Comparison of ENCODE assay signal across 8 mouse cellular contexts in the genomic region with DNA sequence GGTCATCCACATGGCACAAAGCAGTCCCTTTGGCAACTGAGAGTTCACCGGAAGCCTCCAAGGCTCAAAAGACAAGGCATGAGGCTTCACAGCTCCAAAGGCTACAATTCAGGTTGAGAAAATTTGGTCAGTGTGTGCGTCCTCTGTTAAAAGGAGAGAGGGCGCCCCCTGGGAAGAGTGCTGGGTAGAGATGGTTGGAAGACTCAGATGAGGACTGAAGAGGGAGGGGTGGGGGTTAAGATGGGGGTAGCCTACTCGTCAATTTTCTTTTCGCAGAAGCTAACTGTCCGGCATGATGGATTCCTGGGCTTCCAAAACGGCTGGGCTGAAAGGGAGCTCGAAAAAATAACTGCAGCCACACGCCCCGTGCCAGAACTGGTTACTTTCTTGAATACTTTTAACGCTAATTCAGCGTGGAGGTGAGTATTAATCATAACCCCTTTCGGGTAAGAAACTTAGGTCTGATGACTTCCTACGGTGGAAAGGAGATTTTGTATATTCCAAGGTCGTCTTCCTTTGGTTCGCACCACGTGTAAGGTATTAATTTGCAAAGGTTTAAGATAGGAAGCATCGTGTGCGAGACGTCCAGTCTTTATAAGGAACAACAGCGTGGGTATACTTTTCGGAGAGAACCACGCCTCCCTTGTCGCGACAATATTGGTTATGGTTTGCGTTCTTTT. TPM values are rescaled to one million over a fixed set of nuclear protein-coding genes. Genes with fewer than 3 reads are reported as not detected.
A peak's percentile ranks its signal among the peaks of the same experiment; 100 is the strongest.
DNase-seq lines count a peak whose midpoint lies in the region; ATAC-seq and TF ChIP-seq lines count a peak whose summit lies in the region.

Gene Fbxl19, plus strand, starts transcription at position 178 of the 680 bp plus-strand sequence.

- peak; percentile 62 for TF ChIP-seq CTCF in gastrocnemius, adult 2 months (IDR thresholded peaks at IDR 0.05)
- TF ChIP-seq CTCF in hindbrain, postnatal 0 days (IDR thresholded peaks at IDR 0.05; ENCODE audit: low read depth), result peak; percentile 69

- DNase-seq in T-cell, adult 2 months (ENCODE audit: low spot score), result peak; percentile 59
- DNase-seq in cerebellum, postnatal 25 days, result peak; percentile 82 to 90
- DNase-seq in gastrocnemius, adult 2 months, result peak; percentile 76
- DNase-seq in hindbrain, postnatal 0 days (ENCODE audit: low spot score), result peak; percentile 86
- DNase-seq in left cerebral cortex, adult 18-20 months (ENCODE audit: low spot score in 2 of 2), result peak; percentile 75 to 79
- DNase-seq in lung, postnatal 4 days, result peak; percentile 71 to 76
- DNase-seq in right cerebral cortex, postnatal 4 days, result peak; percentile 83

- WGBS in hindbrain, postnatal 0 days, result under 1% methylated on average over 26 of the region's 26 CpGs

- H3K4me3 ChIP-seq in gastrocnemius, adult 2 months, result peak within 1 kb of the TSS; percentile 80
- H3K4me3 ChIP-seq in hindbrain, postnatal 0 days (ENCODE audit: low read length), result peak within 1 kb of the TSS; percentile 70

- H3K4me2 ChIP-seq in hindbrain, postnatal 0 days (ENCODE audit: low read depth, low read length), result peak within 1 kb of the TSS; percentile 87

- intact Hi-C loops in gastrocnemius, adult 2 months (cut with DNase I), result loop anchor here (1.0 kb wide), 2 partner anchors 31 to 69 kb away; no protein-coding TSS in a partner anchor

- no peaks in the 10 kb centered on the region for H3K4me1 ChIP-seq in hindbrain, postnatal 0 days (ENCODE audit: insufficient read depth, low read length)

- peak within 1 kb of the TSS; percentile 89 for H3K27ac ChIP-seq in gastrocnemius, adult 2 months
- H3K27ac ChIP-seq in hindbrain, postnatal 0 days, result peak within 1 kb of the TSS; percentile 87

- peak within 1 kb of the TSS; percentile 51 for H3K9ac ChIP-seq in hindbrain, postnatal 0 days (replicated peaks; ENCODE audit: low read length)

- H3K27me3 ChIP-seq in hindbrain, postnatal 0 days (ENCODE audit: insufficient read depth, low read length), result no peaks in the 10 kb centered on the region

- peaks cover 6% of the 10 kb centered on the region for H3K36me3 ChIP-seq in hindbrain, postnatal 0 days (ENCODE audit: insufficient read depth, low read length)

- H3K9me3 ChIP-seq in hindbrain, postnatal 0 days (ENCODE audit: low read length), result no peaks in the 10 kb centered on the region

- ATAC-seq in hindbrain, postnatal 0 days, result no peak
- no peak for ATAC-seq in inflammation-experienced regulatory T-cells, adult 6 months

RNA-seq across cellular contexts. Expression of gene Fbxl19, which starts in this region (rescaled TPM):
- total RNA-seq in gastrocnemius, adult 2 months (2021), result 1 to 10 TPM; 1.2 to 2.0 TPM
- total RNA-seq in hindbrain, postnatal 0 days (2014; rRNA removed), result 191 and 192 TPM in 2 replicates
- 6.8 and 7.0 TPM in 2 replicates for polyA plus RNA-seq in hindbrain, postnatal 0 days (2015; fragmentation: Nextera tagmentation; extraction: Ambion mirVana)
- total RNA-seq in left cerebral cortex, adult 18-20 months (2021), result 10 to 100 TPM; 68.8 to 74.6 TPM
- polyA plus RNA-seq in inflammation-experienced regulatory T-cells, adult 6 months (2017; shearing (Covaris generic)), result under 1 TPM; 0.31 to 0.87 (median 0.84) TPM

Comparison
In these comparisons a context has a peak if more than half of its experiments do, and no peak if none do; other contexts are left out.
1. RNA of gene Fbxl19 (total RNA-seq): 191 to 192 TPM in hindbrain, postnatal 0 days and 68.8 to 74.6 TPM in left cerebral cortex, adult 18-20 months; 1.2 to 2.0 TPM in gastrocnemius, adult 2 months; every median in the first group is over 10 times any median in the second.
2. Peak in every context shown above with its lines, with median percentiles within 50 percentile points of each other: DNase-seq.